Mouse (Mus musculus): ENCODE data around the gene Tm9sf3.

The Tm9sf3 gene

GRCm38 (mm10) chr19:41176881-41177280 is 86.9 kb downstream of the Tm9sf3 start:
- DNase-seq (ENCODE audit: low spot score) = no peak

- no peak for DNase-seq (ENCODE audit: low spot score)
Measured at GRCm38 (mm10) chr19:41165914-41166235, 97.9 kb downstream of the Tm9sf3 start.

GRCm38 (mm10) chr19:41165144-41165913 is 98.5 kb downstream of the Tm9sf3 start:
- no peak for DNase-seq (ENCODE audit: low spot score)

GRCm38 (mm10) chr19:41164447-41165095 is 99.2 kb downstream of the Tm9sf3 start:
- DNase-seq (ENCODE audit: low spot score) = peak; percentile 47
